Mouse (Mus musculus) liver, embryonic 16.5 days (tissue): Measurements from ENCODE around the gene Rita1. TPM values are rescaled to one million over a fixed set of nuclear protein-coding genes. Genes with fewer than 3 reads are reported as not detected.

Source experiments
- ATAC-seq: fragments of 200-750 bp; cut with Nextera tagmentation; 2 replicates; pipeline ENCODE4 v1.8.0; 2017; ENCODE audit warnings: low read depth, mild to moderate bottlenecking, moderate number of reproducible peaks, moderate library complexity
- H3K27ac ChIP-seq: fragments of 300-500 bp; sonication (generic); 2 replicates; pipeline ENCODE4 v1.5.1; 2014; ENCODE audit warnings: mild to moderate bottlenecking, low read length
- H3K27me3 ChIP-seq: fragments of 300-500 bp; sonication (generic); 2 replicates; pipeline ENCODE4 v1.6.1; 2014; ENCODE audit warnings: low read depth, low read length, mixed read lengths; ENCODE audit not compliant: control insufficient read depth, insufficient read depth
- H3K36me3 ChIP-seq: fragments of 300-500 bp; sonication (generic); 2 replicates; pipeline ENCODE4 v1.6.1; 2014; ENCODE audit warnings: mild to moderate bottlenecking; ENCODE audit not compliant: control insufficient read depth, insufficient read depth
- H3K4me1 ChIP-seq: fragments of 300-500 bp; sonication (generic); 2 replicates; pipeline ENCODE4 v1.6.1; 2014; ENCODE audit warnings: low read depth, low read length, mixed read lengths; ENCODE audit not compliant: control insufficient read depth
- H3K4me2 ChIP-seq: fragments of 300-500 bp; sonication (generic); 2 replicates; pipeline ENCODE4 v1.6.1; 2014; ENCODE audit warnings: low read depth, low read length, mixed read lengths
- H3K4me3 ChIP-seq: fragments of 300-500 bp; sonication (generic); 2 replicates; pipeline ENCODE4 v1.5.1; 2014; ENCODE audit warnings: low read depth, mild to moderate bottlenecking, low read length
- H3K9ac ChIP-seq: fragments of 300-500 bp; sonication (generic); 2 replicates; pipeline ENCODE4 v1.6.1; 2014; ENCODE audit warnings: low read depth, low read length
- H3K9me3 ChIP-seq: fragments of 300-500 bp; sonication (generic); replicated peaks from 2 replicates; pipeline ENCODE4 v1.6.1; 2016; ENCODE audit warnings: low read length; ENCODE audit not compliant: control insufficient read depth
- WGBS: fragments of 180-500 bp; shearing (Covaris S2); extraction: QIAGEN DNeasy Blood & Tissue Kit; methylation state at CpG from one replicate; pipeline ENCODE4 v1.1.7; 2014; ENCODE audit not compliant: insufficient replicate concordance; 5-methylcytosine and 5-hydroxymethylcytosine counted together
- polyA plus RNA-seq: library from polyadenylated mRNA; unstranded; fragments of >200 nt; fragmentation: Nextera tagmentation; extraction: Ambion mirVana; gene quantifications from 2 replicates; pipeline ENCODE4 v1.2.1, GENCODE M21; 2015

Rita1 gene
- polyA plus RNA-seq, 1 experiment from 2014 or later = 3.7 TPM

DNA sequence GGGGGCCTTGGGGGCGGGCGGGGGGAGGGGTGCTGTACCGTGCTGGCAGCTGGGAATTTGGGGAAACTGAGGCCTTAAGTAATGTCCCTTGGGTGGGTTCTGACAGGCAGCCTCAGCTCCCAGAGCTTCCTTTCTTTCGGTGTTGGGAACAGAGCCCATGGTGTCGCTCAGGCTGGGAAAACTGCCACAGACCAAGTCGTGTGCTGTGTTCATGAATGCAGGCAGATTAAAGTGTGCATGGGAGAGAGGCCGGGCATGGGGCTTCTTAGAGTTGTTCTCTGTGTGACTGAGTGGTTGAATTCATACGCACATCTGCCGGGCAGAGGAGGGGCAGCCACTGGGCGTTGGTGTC, 9.4 kb upstream of the Rita1 start:
- no peaks in the 10 kb centered on the region for H3K27me3 ChIP-seq
- no peaks in the 10 kb centered on the region for H3K9me3 ChIP-seq
- ATAC-seq = no peak
- no peak overlapping the region for H3K9ac ChIP-seq
- H3K36me3 ChIP-seq = peaks cover 41% of the 10 kb centered on the region
- no peak overlapping the region for H3K4me2 ChIP-seq
- WGBS = 80% methylated on average over 10 of the region's 10 CpGs
- H3K27ac ChIP-seq = no peak overlapping the region
- no peaks in the 10 kb centered on the region for H3K4me1 ChIP-seq
- no peak overlapping the region for H3K4me3 ChIP-seq

DNA sequence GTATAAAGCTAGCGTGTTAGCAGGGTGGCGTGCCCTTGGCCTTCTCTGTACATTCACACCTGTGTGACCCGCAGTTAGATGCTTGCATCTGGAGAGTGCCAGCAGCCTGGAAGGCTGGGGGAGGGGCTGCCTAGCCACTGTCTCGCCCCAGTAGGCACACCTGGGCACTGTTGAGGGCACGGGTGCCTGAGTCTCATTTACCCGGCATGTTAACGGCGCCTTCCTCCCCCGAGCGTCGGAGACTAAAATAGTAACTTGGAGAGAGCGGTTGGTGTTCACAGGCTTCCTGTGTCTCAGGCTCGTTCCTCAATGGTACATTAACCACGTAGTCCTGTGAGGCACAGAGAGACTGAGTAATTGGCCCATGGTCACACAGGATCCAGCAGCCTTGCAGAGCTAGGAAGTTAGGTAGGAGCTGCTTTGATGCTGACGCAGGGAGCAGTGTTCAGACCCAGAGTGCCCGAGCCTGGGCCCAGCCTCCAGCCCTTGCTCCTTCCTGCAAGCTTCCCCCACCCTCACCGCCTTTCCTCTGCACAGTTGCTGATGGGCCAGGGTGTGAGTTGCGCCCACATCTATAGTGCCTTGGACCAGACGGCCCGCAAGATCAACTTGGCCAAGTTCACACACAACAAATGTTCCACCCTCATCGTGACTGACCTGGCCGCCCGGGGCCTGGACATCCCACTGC, 8.8 kb upstream of the Rita1 start:
- no peaks in the 10 kb centered on the region for H3K4me1 ChIP-seq
- no peak for ATAC-seq
- H3K9me3 ChIP-seq = no peaks in the 10 kb centered on the region
- no peak overlapping the region for H3K4me2 ChIP-seq
- H3K27me3 ChIP-seq = no peaks in the 10 kb centered on the region
- peaks cover 41% of the 10 kb centered on the region for H3K36me3 ChIP-seq
- H3K9ac ChIP-seq = no peak overlapping the region
- 75% methylated on average over 23 of the region's 23 CpGs for WGBS
- H3K27ac ChIP-seq = no peak overlapping the region
- no peak overlapping the region for H3K4me3 ChIP-seq

DNA sequence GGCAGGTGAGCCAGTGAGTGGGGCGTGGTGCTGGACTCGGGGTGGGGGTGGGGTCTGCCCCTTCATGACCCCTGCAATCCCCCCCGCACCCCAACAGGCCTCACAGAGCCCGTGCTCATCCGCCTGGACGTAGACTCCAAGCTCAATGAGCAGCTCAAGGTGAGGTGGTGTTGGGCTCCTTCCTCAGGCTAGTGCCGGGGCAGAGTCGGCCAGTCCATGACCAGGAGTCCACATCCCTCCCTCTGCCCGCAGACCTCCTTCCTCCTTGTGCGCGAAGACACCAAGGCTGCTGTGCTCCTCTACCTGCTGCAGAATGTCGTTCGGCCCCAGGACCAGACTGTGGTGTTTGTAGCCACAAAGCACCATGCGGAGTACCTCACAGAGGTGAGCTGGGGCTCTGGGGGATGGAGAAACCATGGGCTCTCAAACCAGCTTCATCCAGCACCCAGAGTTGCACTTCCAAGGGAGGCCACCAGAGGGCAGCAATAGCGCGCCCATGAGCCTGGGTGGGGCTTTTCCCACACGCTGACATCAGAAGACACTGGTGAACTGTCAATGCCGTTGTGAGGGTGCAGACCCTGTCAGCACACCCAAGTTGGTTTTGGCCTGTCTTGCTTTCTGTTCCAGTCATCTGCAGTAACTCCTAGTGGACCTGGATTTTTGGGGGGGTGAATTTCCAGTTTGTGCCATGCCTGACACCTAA, 8.1 kb upstream of the Rita1 start:
- peaks cover 2% of the 10 kb centered on the region; the same call in 1 of the 2 replicates for H3K9me3 ChIP-seq
- H3K36me3 ChIP-seq = peaks cover 46% of the 10 kb centered on the region
- no peak overlapping the region for H3K4me3 ChIP-seq
- ATAC-seq = peak; percentile 7; the same call in 1 of the 2 replicates
- no peak overlapping the region for H3K27ac ChIP-seq
- H3K27me3 ChIP-seq = no peaks in the 10 kb centered on the region
- no peak overlapping the region for H3K9ac ChIP-seq
- 60% methylated on average over 18 of the region's 18 CpGs for WGBS
- no peaks in the 10 kb centered on the region for H3K4me1 ChIP-seq
- H3K4me2 ChIP-seq = no peak overlapping the region

GRCm38 (mm10) chr5:120619201-120619600, 6.8 kb upstream of the Rita1 start:
- no peak overlapping the region for H3K4me3 ChIP-seq
- H3K9ac ChIP-seq = no peak overlapping the region
- peaks cover 2% of the 10 kb centered on the region; the same call in 1 of the 2 replicates for H3K9me3 ChIP-seq
- peaks cover 36% of the 10 kb centered on the region for H3K36me3 ChIP-seq
- ATAC-seq = no peak
- peaks cover under 1% of the 10 kb centered on the region for H3K4me1 ChIP-seq
- H3K27ac ChIP-seq = no peak overlapping the region
- WGBS = 18% methylated on average over 5 of the region's 5 CpGs
- H3K4me2 ChIP-seq = no peak overlapping the region
- no peaks in the 10 kb centered on the region for H3K27me3 ChIP-seq

- WGBS = 84% methylated on average over 12 of the region's 12 CpGs
- Histone ChIP-seq H3K4me3 (no peak overlapping the region), H3K27ac (no peak overlapping the region), H3K9ac (no peak overlapping the region), H3K9me3 (peaks cover 2% of the 10 kb centered on the region; the same call in 1 of the 2 replicates), H3K36me3 (peaks cover 32% of the 10 kb centered on the region), H3K27me3 (no peaks in the 10 kb centered on the region), H3K4me1 (peaks cover 4% of the 10 kb centered on the region), H3K4me2 (no peak overlapping the region)
- ATAC-seq = no peak
Observed at GRCm38 (mm10) chr5:120618778-120619177, 6.4 kb upstream of the Rita1 start.

DNA sequence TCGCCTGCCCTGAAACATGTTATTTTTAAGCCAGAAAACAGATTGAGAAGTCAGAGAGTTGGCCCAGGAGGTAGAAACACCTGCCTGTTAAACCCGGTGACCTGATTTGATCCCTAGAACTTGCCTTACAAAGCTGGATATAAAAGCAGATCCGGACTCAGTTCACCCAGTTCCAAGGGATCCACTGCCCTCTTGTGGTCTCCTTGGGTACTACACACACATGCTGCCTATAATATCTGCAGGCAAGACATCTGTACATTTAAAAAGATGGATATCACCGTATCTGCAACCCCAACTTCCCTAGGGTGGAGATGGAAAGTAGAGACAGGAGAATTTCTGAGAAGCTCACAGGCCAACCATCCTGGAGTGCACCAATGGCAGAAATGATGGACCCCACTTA, 3.5 kb upstream of the Rita1 start:
- peaks cover 2% of the 10 kb centered on the region; the same call in 1 of the 2 replicates for H3K9me3 ChIP-seq
- ATAC-seq = no peak
- peaks cover 25% of the 10 kb centered on the region for H3K36me3 ChIP-seq
- peaks cover 20% of the 10 kb centered on the region for H3K4me1 ChIP-seq
- 82% methylated on average over 4 of the region's 4 CpGs for WGBS
- no peaks in the 10 kb centered on the region for H3K27me3 ChIP-seq
- H3K9ac ChIP-seq = no peak overlapping the region
- no peak overlapping the region for H3K27ac ChIP-seq
- H3K4me2 ChIP-seq = no peak overlapping the region
- no peak overlapping the region for H3K4me3 ChIP-seq

DNA sequence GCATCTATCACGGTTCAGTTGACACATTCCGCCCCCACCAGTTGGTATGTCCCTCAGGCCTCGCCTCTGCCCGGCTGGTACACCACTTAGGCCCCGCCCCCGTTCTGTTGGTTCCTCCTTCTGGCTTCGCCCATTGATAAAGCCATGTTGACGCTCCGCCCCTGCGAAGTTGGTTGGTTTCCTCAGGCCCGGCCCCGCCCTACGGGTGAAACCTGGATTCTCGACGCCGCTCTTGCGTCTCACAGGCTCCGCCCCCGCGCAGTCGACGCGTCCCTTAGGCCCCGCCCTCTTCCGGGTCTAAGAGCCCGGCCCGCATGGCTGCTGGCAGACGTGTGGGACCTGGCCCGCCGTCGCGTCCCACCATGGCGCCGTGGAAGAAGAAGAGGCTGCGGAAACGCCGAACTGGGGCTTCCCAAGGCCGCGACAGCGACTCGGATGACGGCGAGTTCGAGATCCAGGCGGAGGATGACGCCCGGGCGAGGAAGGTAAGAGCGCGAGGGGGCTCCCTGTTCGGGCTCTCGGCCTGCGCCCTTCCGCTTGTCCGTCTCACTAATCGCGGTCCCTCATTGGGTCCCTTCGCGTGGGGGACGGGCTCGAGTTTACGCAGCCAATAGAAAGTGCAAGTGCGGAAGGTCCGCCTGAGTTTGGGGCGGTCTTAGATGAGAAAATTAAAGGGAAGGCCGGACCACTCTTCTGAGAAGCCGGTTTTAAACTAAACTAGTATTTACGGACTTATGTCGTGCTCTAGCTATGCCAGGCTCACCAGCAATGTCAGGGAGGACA, 624 bp upstream of the Rita1 start:
- WGBS = under 1% methylated on average over 69 of the region's 69 CpGs
- H3K9me3 ChIP-seq = peaks cover 2% of the 10 kb centered on the region; the same call in 1 of the 2 replicates

DNA sequence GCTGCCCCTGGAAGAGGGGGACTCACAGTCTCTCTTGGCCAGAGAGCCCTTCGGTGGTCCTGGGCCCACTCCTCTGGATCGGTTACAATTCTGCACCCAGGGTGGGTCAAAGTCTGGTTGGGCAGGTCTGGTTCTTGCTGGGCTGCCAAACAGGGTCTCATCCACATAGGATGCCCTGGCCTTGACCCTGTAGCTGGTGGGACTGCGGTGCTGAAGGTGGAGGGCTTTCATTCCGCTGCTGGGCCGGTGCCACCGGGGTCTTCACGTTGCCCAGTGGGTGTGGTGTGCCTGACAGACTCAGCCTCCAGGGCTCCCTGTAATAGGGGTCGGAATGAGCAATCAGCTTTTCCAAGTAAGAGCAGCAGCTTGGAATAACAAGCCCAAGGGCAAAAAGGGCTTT, 973 bp downstream of the Rita1 start:
- Histone ChIP-seq H3K4me3 (peak overlapping the region; percentile 90), H3K27me3 (no peaks in the 10 kb centered on the region), H3K9me3 (peaks cover 2% of the 10 kb centered on the region; the same call in 1 of the 2 replicates), H3K4me2 (peak overlapping the region; percentile 98), H3K27ac (no peak overlapping the region), H3K36me3 (peaks cover 5% of the 10 kb centered on the region; the same call in 1 of the 2 replicates), H3K4me1 (peaks cover 21% of the 10 kb centered on the region), H3K9ac (peak overlapping the region; percentile 68; the same call in 1 of the 2 replicates)
- no peak for ATAC-seq
- 52% methylated on average over 8 of the region's 8 CpGs for WGBS

More for the DNA sequence above, 624 bp upstream of the Rita1 start:
- Histone ChIP-seq H3K36me3 (peaks cover 5% of the 10 kb centered on the region; the same call in 1 of the 2 replicates), H3K4me2 (peak overlapping the region; percentile 98), H3K4me1 (peaks cover 21% of the 10 kb centered on the region), H3K27me3 (no peaks in the 10 kb centered on the region), H3K9ac (peak overlapping the region; percentile 69), H3K27ac (peak overlapping the region; percentile 84), H3K4me3 (peak overlapping the region; percentile 90)
- ATAC-seq = peak; percentile 90
